Mouse (Mus musculus): Measurements from ENCODE around the gene Sema3d.

GRCm38 (mm10) chr5:12377261-12377660, 5.9 kb upstream of the Sema3d start:
- no peak for TF ChIP-seq POLR2A (IDR thresholded peaks at IDR 0.05; ENCODE audit: borderline replicate concordance, extremely low read depth, low read depth, low read length)
- TF ChIP-seq CTCF (IDR thresholded peaks at IDR 0.05; ENCODE audit: insufficient read depth, low read length), result no peak

Measured in lung, adult 2 months (tissue).